Mouse (Mus musculus) ES-Bruce4 (cell line): ENCODE data around the gene Fam196b. TPM values are rescaled to one million over a fixed set of nuclear protein-coding genes. Genes with fewer than 3 reads are reported as not detected.

Source experiments
- H3K27ac ChIP-seq: 2 replicates; pipeline ENCODE4 v1.5.1; 2012; ENCODE audit warnings: low read length, inconsistent platforms; ENCODE audit not compliant: insufficient read depth
- H3K27me3 ChIP-seq: 2 replicates; pipeline ENCODE4 v1.6.1; 2012; ENCODE audit warnings: mild to moderate bottlenecking, low read length, inconsistent platforms; ENCODE audit not compliant: control insufficient read depth, poor library complexity, insufficient read depth, severe bottlenecking
- H3K36me3 ChIP-seq: 2 replicates; pipeline ENCODE4 v1.6.1; 2012; ENCODE audit warnings: inconsistent platforms, mild to moderate bottlenecking, low read length, moderate library complexity; ENCODE audit not compliant: control insufficient read depth, poor library complexity, insufficient read depth, severe bottlenecking
- H3K4me1 ChIP-seq: one replicate; pipeline ENCODE4 v1.8.1; 2011; ENCODE audit warnings: low read length; ENCODE audit not compliant: control insufficient read depth, insufficient read depth
- H3K4me3 ChIP-seq: 2 replicates; pipeline ENCODE4 v1.5.1; 2011; ENCODE audit warnings: low read depth, mild to moderate bottlenecking, low read length
- H3K9ac ChIP-seq: 2 replicates; pipeline ENCODE4 v1.6.1; 2012; ENCODE audit warnings: low read depth, mild to moderate bottlenecking, inconsistent platforms; ENCODE audit not compliant: poor library complexity, severe bottlenecking
- H3K9me3 ChIP-seq: replicated peaks from 2 replicates; pipeline ENCODE4 v1.6.1; 2012; ENCODE audit warnings: mild to moderate bottlenecking, low read length, inconsistent platforms; ENCODE audit not compliant: control insufficient read depth, poor library complexity, insufficient read depth, severe bottlenecking
- CTCF ChIP-seq: IDR thresholded peaks from one replicate; pipeline ENCODE4 v1.8.1; 2011; ENCODE audit warnings: low read depth, low read length
- EP300 ChIP-seq: IDR thresholded peaks from 2 replicates; pipeline ENCODE4 v1.6.1; 2011; ENCODE audit warnings: low read depth, low read length; ENCODE audit not compliant: insufficient read depth
- POLR2A ChIP-seq: IDR thresholded peaks from one replicate; pipeline ENCODE4 v1.8.1; 2011; ENCODE audit warnings: low read length; ENCODE audit not compliant: insufficient read depth
- polyA plus RNA-seq: library from polyadenylated mRNA; stranded (reverse); fragments of >200 nt; gene quantifications from 2 replicates; pipeline ENCODE4 v1.2.4, GENCODE M21; 2011; ENCODE audit warnings: low read depth; ENCODE audit not compliant: missing spikeins, insufficient read depth, insufficient read length

Fam196b gene
- polyA plus RNA-seq, 1 experiment = not detected

- TF ChIP-seq CTCF (no peak), POLR2A (no peak), EP300 (no peak)
- Histone ChIP-seq H3K27me3 (no peaks in the 10 kb centered on the region), H3K4me3 (no peak overlapping the region), H3K27ac (no peak overlapping the region), H3K9me3 (no peaks in the 10 kb centered on the region), H3K9ac (no peak overlapping the region), H3K4me1 (no peaks in the 10 kb centered on the region), H3K36me3 (no peaks in the 10 kb centered on the region)
These were observed 25.1 kb downstream of the Fam196b start for GRCm38 (mm10) chr11:34339693-34340092.

DNA sequence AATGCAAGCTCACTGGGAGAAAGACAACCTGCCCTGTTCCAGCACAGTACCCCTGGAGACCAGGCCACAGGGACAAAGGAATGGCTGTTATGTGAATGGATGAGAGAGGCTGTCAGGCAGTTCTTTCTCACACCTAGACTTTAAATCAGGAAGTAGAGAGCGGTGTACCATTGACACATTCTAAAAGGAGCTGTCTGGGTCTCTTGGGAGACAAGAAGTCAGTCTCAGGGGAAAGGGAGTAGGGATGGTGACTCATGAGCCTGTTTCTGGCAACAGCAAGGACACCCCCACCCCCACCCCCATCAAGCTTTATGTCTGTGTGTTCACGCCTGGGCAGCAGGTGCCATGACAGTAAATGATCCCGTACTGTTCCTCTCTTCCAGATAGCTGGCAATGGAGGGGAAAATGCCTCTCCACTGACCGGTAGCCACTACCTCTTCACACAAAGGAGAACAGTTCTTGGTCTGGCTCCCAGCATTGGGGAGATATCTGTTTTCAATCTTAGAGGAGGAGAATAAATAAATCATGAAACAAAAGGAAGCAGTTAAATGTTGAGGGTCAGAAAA is 29.2 kb downstream of the Fam196b start:
- TF ChIP-seq POLR2A (no peak), EP300 (no peak), CTCF (no peak)
- H3K36me3 ChIP-seq = no peaks in the 10 kb centered on the region
- H3K27me3 ChIP-seq = no peaks in the 10 kb centered on the region
- H3K9me3 ChIP-seq = no peaks in the 10 kb centered on the region
- no peak overlapping the region for H3K9ac ChIP-seq
- H3K4me1 ChIP-seq = no peaks in the 10 kb centered on the region
- no peak overlapping the region for H3K4me3 ChIP-seq
- no peak overlapping the region for H3K27ac ChIP-seq

DNA sequence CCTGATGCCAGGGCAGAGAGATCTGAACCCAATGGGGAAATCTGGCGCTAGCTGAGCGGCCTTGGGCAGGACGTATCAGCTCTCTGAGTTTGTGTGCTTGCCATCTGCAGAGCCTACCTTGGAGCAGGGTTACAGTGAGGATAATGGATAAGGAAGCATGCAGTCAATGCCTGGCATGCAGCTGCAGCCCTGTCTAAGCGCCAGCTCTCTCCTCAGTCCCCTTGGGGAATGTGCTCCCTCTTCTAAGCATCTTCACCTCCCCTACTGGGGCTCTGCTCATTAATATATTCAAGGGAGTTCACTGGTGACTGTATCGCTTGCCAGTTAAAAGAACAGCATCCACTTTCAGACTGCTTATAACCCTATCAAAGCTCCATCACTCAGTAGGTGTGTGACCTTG is 29.7 kb downstream of the Fam196b start:
- no peak overlapping the region for H3K4me3 ChIP-seq
- no peaks in the 10 kb centered on the region for H3K27me3 ChIP-seq
- no peaks in the 10 kb centered on the region for H3K9me3 ChIP-seq
- H3K9ac ChIP-seq = no peak overlapping the region
- H3K36me3 ChIP-seq = no peaks in the 10 kb centered on the region
- H3K27ac ChIP-seq = no peak overlapping the region
- H3K4me1 ChIP-seq = no peaks in the 10 kb centered on the region
- TF ChIP-seq EP300 = no peak
- no peak for TF ChIP-seq POLR2A
- TF ChIP-seq CTCF = no peak

GRCm38 (mm10) chr11:34348287-34348918 is 33.8 kb downstream of the Fam196b start:
- Histone ChIP-seq H3K4me1 (no peaks in the 10 kb centered on the region), H3K27ac (no peak overlapping the region), H3K36me3 (no peaks in the 10 kb centered on the region), H3K27me3 (peaks cover 2% of the 10 kb centered on the region; the same call in 1 of the 2 replicates), H3K9me3 (no peaks in the 10 kb centered on the region), H3K4me3 (no peak overlapping the region), H3K9ac (no peak overlapping the region)
- TF ChIP-seq POLR2A = no peak
- TF ChIP-seq EP300 = no peak
- no peak for TF ChIP-seq CTCF

DNA sequence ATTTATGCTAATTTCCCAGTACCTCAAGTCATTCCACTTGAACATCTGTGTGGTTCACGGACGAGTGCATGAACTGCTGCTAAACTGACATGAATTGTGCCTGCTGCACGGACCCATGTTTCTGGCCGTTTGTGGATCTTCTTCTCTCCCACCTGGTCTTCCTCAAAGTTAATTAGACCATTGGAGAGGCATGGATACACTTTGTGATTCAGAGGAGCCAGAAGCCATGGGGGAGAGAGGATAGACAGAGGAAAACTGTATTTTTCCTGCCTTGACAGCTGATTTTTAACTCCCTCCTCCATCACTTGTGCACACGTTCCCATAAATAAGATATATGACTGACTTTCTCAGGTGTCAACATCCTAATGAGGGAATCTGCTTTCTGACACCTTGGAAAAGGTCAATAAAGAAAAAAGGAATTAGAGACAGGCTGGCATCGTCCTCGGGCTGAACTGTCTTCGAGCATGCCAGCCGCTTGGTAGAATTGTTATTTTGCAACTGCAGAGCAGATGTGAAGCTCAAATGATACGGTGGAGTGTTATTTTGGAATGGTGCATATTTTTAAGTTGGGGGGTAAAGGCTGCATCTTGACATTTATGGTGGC is 34.9 kb downstream of the Fam196b start:
- Histone ChIP-seq H3K27ac (no peak overlapping the region), H3K4me1 (no peaks in the 10 kb centered on the region), H3K36me3 (no peaks in the 10 kb centered on the region), H3K9ac (no peak overlapping the region), H3K4me3 (no peak overlapping the region), H3K27me3 (peaks cover 2% of the 10 kb centered on the region; the same call in 1 of the 2 replicates), H3K9me3 (no peaks in the 10 kb centered on the region)
- TF ChIP-seq EP300 (no peak), POLR2A (no peak), CTCF (no peak)

DNA sequence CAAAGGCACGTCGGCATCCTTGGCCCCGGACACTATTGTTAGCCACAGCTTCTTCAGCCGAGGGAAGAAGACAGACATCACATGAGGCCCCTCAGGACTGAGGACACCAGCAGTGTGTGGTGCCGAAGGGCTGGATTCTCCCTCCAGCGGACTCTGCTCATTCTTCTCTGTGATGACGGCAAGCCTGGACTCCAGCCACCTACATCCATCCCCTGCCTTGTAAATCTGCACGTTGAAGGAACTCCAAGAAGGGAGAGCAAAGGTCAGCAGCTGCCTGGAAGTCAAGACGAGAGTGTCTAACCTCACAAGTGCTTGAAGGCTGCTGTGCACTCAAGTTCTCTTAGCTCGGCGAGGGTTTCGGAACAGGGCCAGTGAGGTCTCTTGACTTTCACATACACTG is 40.8 kb downstream of the Fam196b start:
- peaks cover 2% of the 10 kb centered on the region; the same call in 1 of the 2 replicates for H3K27me3 ChIP-seq
- no peak overlapping the region for H3K27ac ChIP-seq
- H3K36me3 ChIP-seq = no peaks in the 10 kb centered on the region
- no peaks in the 10 kb centered on the region for H3K9me3 ChIP-seq
- no peaks in the 10 kb centered on the region for H3K4me1 ChIP-seq
- no peak overlapping the region for H3K9ac ChIP-seq
- H3K4me3 ChIP-seq = no peak overlapping the region
- no peak for TF ChIP-seq EP300
- no peak for TF ChIP-seq CTCF
- no peak for TF ChIP-seq POLR2A
